Mouse (Mus musculus) olfactory bulb, adult 2 months (tissue): ENCODE measurements around the gene Dusp1. TPM values are rescaled to one million over a fixed set of nuclear protein-coding genes. Genes with fewer than 3 reads are reported as not detected.

Experiments
- H3K27ac ChIP-seq: fragments of 200-500 bp; 2 replicates; pipeline ENCODE4 v1.5.1; 2012; ENCODE audit warnings: low read depth, low read length; ENCODE audit not compliant: insufficient read depth
- H3K4me1 ChIP-seq: fragments of 200-500 bp; 2 replicates; pipeline ENCODE4 v1.6.1; 2012; ENCODE audit warnings: low read length; ENCODE audit not compliant: control insufficient read depth, insufficient read depth
- H3K4me3 ChIP-seq: fragments of 200-500 bp; 2 replicates; pipeline ENCODE4 v1.5.1; 2012; ENCODE audit warnings: mild to moderate bottlenecking, low read depth, low read length, moderate library complexity; ENCODE audit not compliant: insufficient read depth
- CTCF ChIP-seq: fragments of 200-500 bp; IDR thresholded peaks from 2 replicates; pipeline ENCODE4 v1.5.1; 2012; ENCODE audit warnings: low read depth, mild to moderate bottlenecking, low read length, moderate library complexity; ENCODE audit not compliant: insufficient read depth
- POLR2A ChIP-seq: fragments of 200-500 bp; IDR thresholded peaks from 2 replicates; pipeline ENCODE4 v1.6.1; 2012; ENCODE audit warnings: mild to moderate bottlenecking, low read depth, low read length, moderate library complexity; ENCODE audit not compliant: insufficient read depth
- WGBS: fragments of 180-500 bp; shearing (Covaris S2); methylation state at CpG from one replicate; pipeline ENCODE4 v1.1.7; 2018; 5-methylcytosine and 5-hydroxymethylcytosine counted together
- polyA plus RNA-seq: library from polyadenylated mRNA; stranded (reverse); fragments of >200 nt; gene quantifications from 2 replicates; pipeline ENCODE4 v1.2.4, GENCODE M21; 2012; ENCODE audit warnings: low replicate concordance; ENCODE audit not compliant: missing spikeins, insufficient read depth, insufficient read length

Dusp1 gene
- polyA plus RNA-seq, 1 experiment: not detected

DNA sequence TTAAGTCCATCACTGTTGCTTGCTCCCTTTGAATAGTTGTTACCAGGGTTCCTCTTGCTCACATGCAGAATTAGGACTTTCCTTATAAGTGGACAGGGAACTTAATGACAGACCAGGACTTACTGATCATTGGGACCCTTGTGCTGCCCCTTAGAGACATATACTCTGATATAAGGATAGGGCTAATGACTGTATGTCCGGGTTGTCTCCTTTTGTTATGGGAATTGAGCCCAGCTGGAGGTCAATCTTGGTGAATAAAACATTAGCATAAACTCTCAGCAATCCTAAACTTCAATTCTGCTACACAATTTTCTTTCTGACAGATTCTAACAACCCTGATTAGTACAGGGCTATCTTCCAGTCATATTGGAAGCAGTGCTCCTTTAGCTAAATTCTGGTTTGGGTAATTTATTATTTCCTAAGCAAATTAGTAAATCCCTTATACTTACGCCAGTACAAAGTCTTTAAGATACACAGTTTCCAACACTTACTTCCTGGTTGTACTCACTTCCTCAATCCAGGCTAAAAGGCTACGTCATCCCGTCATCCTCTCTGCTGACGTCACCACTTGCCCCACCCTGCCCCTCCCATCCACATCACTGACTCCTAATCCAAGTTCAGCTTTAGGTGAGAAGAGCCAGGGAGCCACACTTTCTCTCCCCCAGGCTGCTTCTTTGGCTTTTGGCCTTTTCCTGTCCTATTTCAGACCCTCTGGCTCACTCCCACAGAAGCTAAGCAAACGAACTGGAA is 24.0 kb downstream of the Dusp1 start:
- 33% methylated on average over 6 of the region's 6 CpGs for WGBS
- H3K27ac ChIP-seq: no peak overlapping the region
- H3K4me3 ChIP-seq: no peak overlapping the region
- no peak for TF ChIP-seq POLR2A
- TF ChIP-seq CTCF: no peak
- peaks cover 8% of the 10 kb centered on the region for H3K4me1 ChIP-seq

DNA sequence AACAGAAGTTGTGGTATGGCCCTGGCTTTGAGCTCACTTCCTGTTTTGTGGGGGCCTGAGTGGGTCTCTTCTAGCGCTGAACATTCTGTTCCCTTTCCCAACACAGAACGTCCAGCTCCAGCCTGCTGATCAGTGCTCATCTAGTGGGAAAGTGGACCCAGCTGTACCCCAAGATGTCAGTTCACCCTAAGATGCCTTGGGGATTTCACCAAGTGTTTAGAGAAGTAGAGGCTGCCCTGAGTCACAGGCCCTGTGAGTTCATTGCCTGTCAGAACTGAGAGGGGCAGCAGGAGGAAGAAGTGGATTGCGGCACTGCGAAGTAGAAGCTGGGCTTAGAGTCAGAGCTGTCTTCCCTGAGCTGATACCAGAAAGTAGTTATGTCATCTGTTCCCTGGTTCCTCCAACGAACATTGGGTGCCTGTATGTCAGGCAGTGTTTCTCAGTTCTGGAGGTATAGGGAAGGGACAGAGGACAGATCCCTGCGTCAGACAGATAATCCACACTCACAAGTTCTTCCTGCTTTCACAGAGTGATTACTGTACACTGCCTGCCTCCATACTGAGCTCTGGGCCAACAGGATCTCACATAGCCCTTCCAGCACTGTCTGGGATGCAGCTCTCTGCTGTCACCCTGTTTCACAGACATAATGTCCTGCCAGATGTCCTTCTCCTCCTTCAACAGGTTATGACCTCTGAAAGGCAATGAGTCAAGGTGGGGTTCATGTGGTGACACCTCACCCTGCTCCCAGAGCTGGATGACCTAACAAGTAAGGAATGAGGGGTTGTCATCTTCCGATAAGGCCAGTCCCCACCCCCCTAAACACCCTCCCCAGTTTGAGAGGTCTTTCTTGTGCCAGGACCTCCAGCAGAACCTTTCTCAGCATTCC is 26.4 kb downstream of the Dusp1 start:
- TF ChIP-seq POLR2A: no peak
- no peak for TF ChIP-seq CTCF
- no peak overlapping the region for H3K27ac ChIP-seq
- WGBS: 86% methylated on average over 7 of the region's 7 CpGs
- H3K4me1 ChIP-seq: peaks cover 26% of the 10 kb centered on the region
- H3K4me3 ChIP-seq: no peak overlapping the region

DNA sequence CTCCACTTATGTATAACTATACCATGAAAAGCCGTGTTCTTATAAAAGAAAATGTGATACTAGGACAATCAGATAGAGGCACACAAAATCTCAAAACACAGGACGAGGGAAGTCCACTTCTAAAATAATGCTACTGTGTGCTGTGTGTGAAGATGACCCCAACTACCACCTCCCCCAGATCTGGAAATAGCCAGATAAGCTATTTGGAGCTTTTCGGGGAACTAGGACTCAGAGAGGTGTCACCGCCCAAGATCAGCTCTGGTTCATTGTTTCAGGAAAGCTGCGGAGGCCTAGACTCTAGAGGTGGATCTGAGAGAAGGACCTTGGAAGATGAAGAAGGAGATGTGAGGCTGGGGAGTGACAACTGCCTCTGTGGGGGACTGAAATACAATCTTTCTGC is 27.2 kb downstream of the Dusp1 start:
- Histone ChIP-seq H3K4me1 (peaks cover 34% of the 10 kb centered on the region), H3K4me3 (no peak overlapping the region), H3K27ac (no peak overlapping the region)
- no peak for TF ChIP-seq CTCF
- TF ChIP-seq POLR2A: no peak
- WGBS: 80% methylated on average over 5 of the region's 5 CpGs

DNA sequence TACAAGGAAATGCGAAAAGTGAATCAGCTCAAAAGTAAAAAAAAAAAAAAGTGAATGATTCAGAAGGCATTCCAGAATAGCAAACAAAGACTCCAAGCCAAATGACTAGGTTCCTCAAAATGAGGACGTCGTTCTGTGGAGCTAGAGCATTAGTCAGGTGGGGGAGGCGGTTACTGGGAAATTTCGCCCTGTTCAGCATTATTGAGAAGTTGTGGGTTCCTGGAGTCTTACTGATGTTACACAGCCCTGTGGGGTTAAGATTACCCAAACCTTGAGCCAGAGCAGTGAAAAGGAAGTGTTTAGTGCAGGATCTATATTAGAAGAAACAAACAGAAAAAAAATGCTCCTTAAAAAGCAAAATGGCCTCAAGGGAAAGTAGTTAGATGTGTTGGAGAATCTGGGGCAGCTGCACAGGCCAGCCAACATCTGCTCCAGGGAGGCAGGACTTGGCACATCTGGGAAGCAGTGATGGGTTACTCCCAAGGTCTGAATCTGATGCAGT is 28.0 kb downstream of the Dusp1 start:
- H3K4me3 ChIP-seq: no peak overlapping the region
- H3K27ac ChIP-seq: peak overlapping the region; percentile 43; the same call in 1 of the 2 replicates
- TF ChIP-seq CTCF (no peak), POLR2A (no peak)
- peaks cover 41% of the 10 kb centered on the region for H3K4me1 ChIP-seq
- WGBS: 38% methylated on average over 5 of the region's 5 CpGs

DNA sequence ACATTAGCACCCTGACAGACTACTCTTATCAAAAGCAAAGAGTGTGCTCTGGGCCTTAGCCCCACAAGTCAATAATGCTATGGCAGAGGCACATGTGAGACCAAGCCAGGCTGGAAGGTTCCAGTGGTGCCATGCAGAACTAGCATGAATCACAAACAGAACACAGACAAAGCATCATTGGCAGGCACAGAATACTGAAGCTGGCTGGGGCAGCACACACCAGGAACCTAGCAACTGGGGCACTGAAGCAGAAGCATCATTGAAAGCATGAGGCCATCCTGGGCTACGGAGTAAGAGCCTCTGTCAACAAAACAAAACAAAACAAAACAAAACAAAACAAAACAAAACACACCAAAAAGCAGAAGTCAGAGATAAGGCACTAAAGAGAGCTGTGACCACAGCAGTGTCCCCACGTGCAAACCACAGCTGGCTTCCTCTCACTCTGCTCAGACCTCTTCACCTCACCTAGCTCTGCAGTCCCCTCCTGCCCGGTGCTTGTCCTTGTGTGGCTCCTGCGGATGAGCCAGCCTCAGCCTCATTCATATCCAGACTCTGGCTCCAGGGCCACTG is 29.4 kb downstream of the Dusp1 start:
- 61% methylated on average over 4 of the region's 4 CpGs for WGBS
- Histone ChIP-seq H3K27ac (no peak overlapping the region), H3K4me1 (peaks cover 47% of the 10 kb centered on the region), H3K4me3 (no peak overlapping the region)
- TF ChIP-seq CTCF: no peak
- no peak for TF ChIP-seq POLR2A

DNA sequence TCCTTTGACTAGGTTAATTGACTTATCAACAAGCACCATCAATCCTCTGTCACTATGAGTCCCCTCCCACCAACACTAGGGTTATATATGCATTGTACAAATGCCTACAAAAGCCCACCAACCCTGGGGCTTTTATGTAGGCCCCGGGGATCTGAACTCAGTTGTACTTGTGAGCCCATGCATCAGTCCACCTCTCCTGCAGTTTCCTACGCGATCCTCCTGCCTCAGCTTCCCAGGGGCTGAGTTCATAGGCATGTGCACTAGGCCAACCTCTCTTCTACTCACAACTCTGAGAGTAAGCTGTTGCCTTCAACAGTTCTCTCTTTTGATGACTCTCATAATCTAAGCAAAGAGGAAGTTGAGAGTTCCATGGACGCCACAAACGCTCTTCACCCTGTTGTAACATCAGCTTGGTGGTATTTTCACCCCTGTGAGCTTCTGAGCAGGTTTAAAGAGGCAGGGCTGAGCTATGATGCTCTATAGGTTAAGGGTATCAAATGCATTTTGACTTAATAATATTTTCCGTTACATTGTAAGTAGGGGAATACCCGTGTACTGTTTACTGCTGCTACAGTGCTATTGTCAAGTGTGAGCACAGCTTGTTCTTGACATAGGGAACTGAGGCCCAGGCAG is 30.4 kb downstream of the Dusp1 start:
- Histone ChIP-seq H3K4me1 (peaks cover 47% of the 10 kb centered on the region), H3K4me3 (no peak overlapping the region), H3K27ac (0 out of 2 replicates have a peak overlapping the region, but pooled peaks have one; percentile 49)
- TF ChIP-seq CTCF (no peak), POLR2A (no peak)
- WGBS: 88% methylated on average over 7 of the region's 7 CpGs

DNA sequence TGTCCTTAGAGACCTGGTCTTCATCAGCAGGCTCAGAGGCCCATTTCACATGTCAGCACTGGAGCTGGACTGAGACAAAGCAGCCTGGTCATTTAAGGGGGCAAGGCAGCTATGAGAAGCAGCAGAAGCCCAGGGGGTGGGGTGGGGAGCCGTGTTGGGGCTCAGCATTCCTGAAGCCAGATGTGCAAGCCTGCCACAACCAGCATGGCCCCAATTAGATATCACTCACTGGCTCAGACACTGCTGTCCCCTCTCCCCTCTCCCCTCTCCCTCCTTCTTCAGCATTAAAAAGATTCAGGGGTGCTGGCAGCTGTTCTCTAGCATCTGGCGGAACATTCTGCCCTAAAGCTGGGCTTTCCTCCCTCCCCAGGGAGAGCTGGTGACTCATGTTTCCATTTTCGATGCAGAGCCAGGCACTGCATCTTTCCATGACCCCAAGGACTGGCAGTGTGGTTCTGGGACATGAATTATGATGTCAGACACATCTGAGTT is 31.3 kb downstream of the Dusp1 start:
- TF ChIP-seq CTCF: no peak
- no peak for TF ChIP-seq POLR2A
- peak overlapping the region; percentile 49 for H3K27ac ChIP-seq
- H3K4me1 ChIP-seq: peaks cover 47% of the 10 kb centered on the region
- WGBS: 23% methylated on average over 3 of the region's 3 CpGs
- H3K4me3 ChIP-seq: no peak overlapping the region

DNA sequence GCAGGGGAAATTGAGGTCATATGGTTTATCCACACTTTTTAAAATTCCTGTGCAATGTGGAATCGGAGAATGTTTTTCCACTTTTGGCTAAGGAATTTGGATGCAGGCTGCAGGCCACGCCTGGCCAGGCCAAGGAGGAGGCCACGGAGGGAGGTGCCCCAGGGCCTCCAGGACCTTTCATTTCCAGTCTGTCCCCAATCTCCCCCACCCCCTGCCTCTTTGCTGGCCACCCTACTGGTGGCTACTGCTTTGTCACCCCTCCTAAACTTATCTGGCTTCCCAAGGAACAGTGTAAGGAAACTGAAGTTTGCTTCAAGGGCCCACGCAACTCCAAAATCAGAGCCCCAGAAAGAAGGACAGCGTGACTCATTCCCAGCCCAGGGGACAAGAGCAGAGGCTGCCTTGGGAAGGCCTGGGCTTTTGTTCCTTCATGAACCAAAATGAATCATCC is 32.1 kb downstream of the Dusp1 start:
- TF ChIP-seq POLR2A (no peak), CTCF (no peak)
- H3K27ac ChIP-seq: peak overlapping the region; percentile 39; the same call in 1 of the 2 replicates
- H3K4me3 ChIP-seq: no peak overlapping the region
- 79% methylated on average over 5 of the region's 5 CpGs for WGBS
- peaks cover 52% of the 10 kb centered on the region for H3K4me1 ChIP-seq
